In the genomic region with DNA sequence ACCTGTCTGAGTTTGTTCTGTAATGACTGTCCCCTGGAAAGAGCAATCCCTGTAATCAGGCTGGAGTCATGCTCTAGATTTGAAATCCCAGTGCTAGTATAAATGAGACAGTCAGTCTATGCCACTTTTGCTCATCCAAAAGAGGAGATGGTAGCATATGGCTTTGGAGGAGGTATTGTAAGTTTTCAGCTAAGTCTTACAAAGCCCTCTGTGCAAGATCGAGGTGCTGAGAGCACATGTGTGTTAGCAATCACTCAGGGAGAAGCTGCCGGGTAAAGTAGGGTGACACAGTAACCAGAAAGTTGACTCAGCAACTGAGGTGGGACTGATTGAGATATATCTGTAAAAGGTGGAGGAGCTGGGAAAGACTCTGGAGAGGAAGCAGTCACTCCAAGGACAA, we compare ENCODE assay signal across 12 mouse cellular contexts.
"Had no signal": no experiment of that assay in that cellular context is flagged by ENCODE, and none has a peak within 500 bp of the region (broad histone marks: within the 10 kb centered on the region; RNA-seq: fewer than 3 reads in every experiment).

No protein-coding gene starts in this region.

- DNase-seq: retina, postnatal 1 day; right cerebral cortex, adult 18-20 months; right cerebral cortex, postnatal 14 days; right cerebral cortex, postnatal 25 days; right cerebral cortex, postnatal 4 days; spleen, adult 18-20 months; thymus, adult 18-20 months; thymus, adult 2 months; thymus, postnatal 14 days; thymus, postnatal 25 days; thymus, postnatal 36 days; thymus, postnatal 4 days had no signal
